Mouse (Mus musculus) c-Kit-positive CD71-positive TER-119-negative erythroid progenitor cells, embryonic 14.5 days (primary cell): ENCODE measurements around the gene Ltbp3.

Experiments used
- DNase-seq: peaks from one replicate; pipeline ENCODE4 v3.0.0-alpha.2; 2013; ENCODE audit warnings: low read depth

The Ltbp3 gene

GRCm38 (mm10) chr19:5806809-5807205 lies 66.1 kb downstream of the Ltbp3 start:
- DNase-seq, result no peak

GRCm38 (mm10) chr19:5807740-5808139 lies 67.0 kb downstream of the Ltbp3 start:
- no peak for DNase-seq
